Mouse (Mus musculus) heart, postnatal 0 days (tissue): ENCODE measurements around the gene 1700001L19Rik.

Source experiments
- CTCF ChIP-seq: IDR thresholded peaks from 2 replicates; pipeline ENCODE4 v1.5.1; 2016; ENCODE audit warnings: antibody characterized with exemption, control low read depth, low read depth
- EP300 ChIP-seq: IDR thresholded peaks from 2 replicates; pipeline ENCODE4 v1.6.1; 2016; ENCODE audit warnings: antibody characterized with exemption, low read depth

DNA sequence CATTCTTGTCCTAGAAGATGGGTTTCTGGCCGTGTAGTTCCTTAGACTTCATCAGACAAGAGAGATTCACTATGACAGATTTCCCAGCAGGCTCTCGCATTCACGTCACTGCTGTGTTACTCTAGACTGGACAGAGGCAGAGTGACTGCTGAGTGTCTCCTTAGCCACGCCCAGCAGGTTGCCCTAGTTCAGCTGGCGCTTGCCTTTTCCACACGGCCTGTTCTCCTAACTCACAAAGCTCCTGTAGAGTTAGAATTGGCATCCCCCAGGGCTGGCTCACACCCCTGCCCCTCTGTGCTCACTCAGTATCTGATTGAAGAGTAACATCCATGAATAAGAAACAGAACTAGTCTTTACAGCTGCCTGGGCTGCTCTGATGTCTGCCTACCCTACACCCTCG is 11.8 kb upstream of the 1700001L19Rik start:
- TF ChIP-seq CTCF (no peak), EP300 (no peak)
